Mouse (Mus musculus): ENCODE data around the gene Vmn1r214. TPM values are rescaled to one million over a fixed set of nuclear protein-coding genes. Genes with fewer than 3 reads are reported as not detected.

Gene Vmn1r214
- polyA plus RNA-seq, 1 experiment from 2014 or later = not detected

GRCm38 (mm10) chr13:23069312-23069711 is 39.1 kb downstream of the Vmn1r214 start:
- H3K4me3 ChIP-seq (ENCODE audit: low read depth, low read length) = no peak overlapping the region
- WGBS = 92% methylated on average over 2 of the region's 2 CpGs
- H3K9me3 ChIP-seq (replicated peaks; ENCODE audit: control insufficient read depth, low read length, poor library complexity, severe bottlenecking) = no peaks in the 10 kb centered on the region
- ATAC-seq = no peak
- H3K27me3 ChIP-seq (ENCODE audit: control insufficient read depth, insufficient read depth, low read depth, low read length) = no peaks in the 10 kb centered on the region
- no peaks in the 10 kb centered on the region for H3K36me3 ChIP-seq (ENCODE audit: control insufficient read depth, insufficient read depth, low read length)
- H3K4me2 ChIP-seq (ENCODE audit: low read length) = no peak overlapping the region
- H3K9ac ChIP-seq (ENCODE audit: low read depth, low read length) = no peak overlapping the region
- H3K4me1 ChIP-seq (ENCODE audit: control insufficient read depth, insufficient read depth, low read length) = no peaks in the 10 kb centered on the region
- H3K27ac ChIP-seq (ENCODE audit: low read length) = no peak overlapping the region

Other genes starting within 250 kb of the Vmn1r214 start
- not detected in 2 replicates for gene Vmn1r209, start 220.7 kb upstream of the Vmn1r214 start, polyA plus RNA-seq (2015; fragmentation: Nextera tagmentation; extraction: Ambion mirVana)
- not detected in 2 replicates for gene Vmn1r210, start 199.1 kb upstream of the Vmn1r214 start, polyA plus RNA-seq (2015; fragmentation: Nextera tagmentation; extraction: Ambion mirVana)
- not detected in 2 replicates for gene Vmn1r211, start 172.9 kb upstream of the Vmn1r214 start, polyA plus RNA-seq (2015; fragmentation: Nextera tagmentation; extraction: Ambion mirVana)
- gene Vmn1r212, start 146.2 kb upstream of the Vmn1r214 start, polyA plus RNA-seq (2015; fragmentation: Nextera tagmentation; extraction: Ambion mirVana) = not detected in 2 replicates
- gene Vmn1r213, start 22.8 kb upstream of the Vmn1r214 start, polyA plus RNA-seq (2015; fragmentation: Nextera tagmentation; extraction: Ambion mirVana) = not detected in 2 replicates
- gene Vmn1r215, start 37.6 kb downstream of the Vmn1r214 start, polyA plus RNA-seq (2015; fragmentation: Nextera tagmentation; extraction: Ambion mirVana) = not detected in 2 replicates
- gene Vmn1r217, start 87.8 kb downstream of the Vmn1r214 start, polyA plus RNA-seq (2015; fragmentation: Nextera tagmentation; extraction: Ambion mirVana) = not detected in 2 replicates
- gene Vmn1r218, start 102.7 kb downstream of the Vmn1r214 start, polyA plus RNA-seq (2015; fragmentation: Nextera tagmentation; extraction: Ambion mirVana) = not detected in 2 replicates
- not detected in 2 replicates for gene Vmn1r219, start 128.9 kb downstream of the Vmn1r214 start, polyA plus RNA-seq (2015; fragmentation: Nextera tagmentation; extraction: Ambion mirVana)
- gene Vmn1r220, start 157.6 kb downstream of the Vmn1r214 start, polyA plus RNA-seq (2015; fragmentation: Nextera tagmentation; extraction: Ambion mirVana) = not detected in 2 replicates
- gene Vmn1r221, start 183.7 kb downstream of the Vmn1r214 start, polyA plus RNA-seq (2015; fragmentation: Nextera tagmentation; extraction: Ambion mirVana) = not detected in 2 replicates
- not detected in 2 replicates for gene Vmn1r222, start 205.5 kb downstream of the Vmn1r214 start, polyA plus RNA-seq (2015; fragmentation: Nextera tagmentation; extraction: Ambion mirVana)
- gene Vmn1r223, start 216.7 kb downstream of the Vmn1r214 start, polyA plus RNA-seq (2015; fragmentation: Nextera tagmentation; extraction: Ambion mirVana) = not detected in 2 replicates

Measured in midbrain, embryonic 16.5 days (tissue).